Mouse (Mus musculus) bone marrow, adult 2 months (tissue): Measurements from ENCODE around the gene Hoxa11.

ENCODE experiments used
- CTCF ChIP-seq: fragments of 200-500 bp; IDR thresholded peaks from 2 replicates; pipeline ENCODE4 v1.5.1; 2011; ENCODE audit warnings: low read length, control low read depth; ENCODE audit not compliant: control insufficient read depth, insufficient read depth
- POLR2A ChIP-seq: fragments of 200-500 bp; IDR thresholded peaks from 2 replicates; pipeline ENCODE4 v1.6.1; 2011; ENCODE audit warnings: low read depth, mild to moderate bottlenecking, control low read depth, low read length, borderline replicate concordance; ENCODE audit not compliant: control insufficient read depth

GRCm38 (mm10) chr6:52216691-52217458 lies 28.7 kb downstream of the Hoxa11 start:
- TF ChIP-seq CTCF (no peak), POLR2A (no peak)
